Mouse (Mus musculus): Measurements from ENCODE around the gene Galnt14.

GRCm38 (mm10) chr17:73743681-73744311 lies 33.5 kb upstream of the Galnt14 start:
- TF ChIP-seq CTCF (IDR thresholded peaks at IDR 0.05; ENCODE audit: low read depth) (peak; percentile 76), EP300 (IDR thresholded peaks at IDR 0.05; ENCODE audit: low read depth) (no peak)

All from liver, embryonic 14.5 days (tissue).